Mouse (Mus musculus): ENCODE measurements around the gene Dzip1l. TPM values are rescaled to one million over a fixed set of nuclear protein-coding genes. Genes with fewer than 3 reads are reported as not detected.

Dzip1l gene
- not detected for total RNA-seq (2023)

DNA sequence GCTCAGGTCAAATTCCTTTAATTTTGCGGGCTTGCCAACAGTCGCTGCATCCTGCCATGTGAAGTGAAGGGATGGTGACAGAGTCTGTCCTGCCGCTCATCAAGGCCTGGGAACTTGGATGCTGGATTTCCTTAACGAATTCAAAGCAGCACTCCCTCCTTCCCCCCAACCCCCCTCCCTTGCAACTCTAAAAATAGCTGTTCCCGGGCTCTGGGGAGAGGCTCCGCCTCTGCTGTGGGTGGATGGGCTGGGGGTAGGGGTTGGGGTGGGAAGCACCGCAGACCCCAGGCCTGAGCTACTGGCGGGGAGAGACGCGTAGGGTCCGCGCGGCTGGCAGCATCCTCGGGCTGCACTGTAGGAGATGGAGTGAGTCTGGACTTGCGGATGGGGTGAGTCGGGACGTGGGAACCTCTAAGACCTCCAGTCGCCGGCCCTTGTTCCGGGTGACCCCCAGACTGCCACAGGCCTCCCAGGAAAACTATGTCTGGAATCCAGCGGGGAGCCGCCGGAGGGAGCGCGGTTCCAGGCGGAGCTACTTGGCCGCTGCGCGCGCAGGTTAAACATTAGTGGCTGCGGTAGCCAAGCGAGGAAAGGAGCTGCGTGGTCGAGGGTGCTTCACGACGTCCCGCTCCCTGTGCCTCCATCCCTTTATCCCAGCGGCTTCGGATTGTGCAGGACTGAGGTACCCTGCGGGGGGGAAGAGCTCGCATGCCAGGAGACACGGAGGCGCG lies at the start of gene Dzip1l:
Gene Dzip1l (plus strand): TSS at position 216 of the 731 bp plus-strand sequence.

DNA sequence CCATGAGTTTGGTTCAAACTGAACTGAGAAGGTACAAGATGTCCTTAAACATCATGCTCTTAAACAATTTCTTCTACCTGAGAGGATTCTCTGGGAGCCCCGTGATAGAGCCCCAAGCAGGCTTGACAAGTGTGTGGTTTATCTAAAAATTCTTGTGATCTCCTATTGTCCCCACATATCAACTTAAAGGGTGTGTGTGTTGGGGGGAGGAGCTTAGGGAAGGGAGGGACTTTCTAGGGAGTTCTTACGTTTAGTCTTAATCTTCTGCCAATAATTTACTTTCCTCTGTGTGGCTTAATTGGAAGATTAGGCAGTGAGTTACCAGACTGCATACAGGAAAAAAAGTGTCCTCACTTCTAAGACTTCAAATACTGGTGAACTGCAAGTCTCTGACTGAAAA lies 17.1 kb upstream of the Dzip1l start, which contains the start of gene A4gnt:
Gene A4gnt (plus strand): TSS at position 301 of the 400 bp plus-strand sequence.

DNA sequence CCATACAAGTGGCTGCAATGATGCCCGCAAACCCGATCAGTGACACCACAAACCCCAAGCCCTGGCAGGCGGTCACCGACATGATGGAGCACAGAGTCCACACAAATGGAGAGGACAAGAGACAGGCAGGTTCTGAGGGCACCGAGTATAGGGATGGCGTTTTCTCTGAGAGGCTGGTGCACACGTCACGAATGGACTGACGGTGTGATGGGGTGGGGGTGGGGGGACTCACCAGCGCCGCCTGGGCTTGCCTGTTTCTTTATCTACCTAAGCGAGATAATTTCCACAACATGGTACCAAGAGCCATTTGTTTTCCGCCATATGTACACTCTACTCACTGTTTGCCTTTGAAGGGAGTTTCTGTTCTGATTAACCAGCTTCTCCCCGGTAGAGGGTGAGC lies 87.8 kb downstream of the Dzip1l start, which contains the start of gene Cldn18:
Gene Cldn18 (minus strand): TSS at position 134 of the 400 bp plus-strand sequence.

Other genes starting within 250 kb of the Dzip1l start
- gene Mras, start 192.1 kb upstream of the Dzip1l start, total RNA-seq (2023) = under 1 TPM; 0.35 to 0.44 TPM
- gene Nme9, start 178.0 kb upstream of the Dzip1l start, total RNA-seq (2023) = not detected
- gene Armc8, start 60.6 kb upstream of the Dzip1l start, total RNA-seq (2023) = 10 to 100 TPM; 23.0 to 24.4 TPM
- 10 to 100 TPM; 12.4 to 15.9 TPM for gene Dbr1, start 53.7 kb upstream of the Dzip1l start, total RNA-seq (2023)
- gene A4gnt, start 17.0 kb upstream of the Dzip1l start, total RNA-seq (2023) = not detected
- gene Cldn18, start 87.8 kb downstream of the Dzip1l start, total RNA-seq (2023) = not detected
- gene Sox14, start 246.7 kb downstream of the Dzip1l start, total RNA-seq (2023) = not detected

Measured in neutrophil, adult 59 days (primary cell).